Mouse (Mus musculus): ENCODE data around the gene Gkn2. TPM values are rescaled to one million over a fixed set of nuclear protein-coding genes. Genes with fewer than 3 reads are reported as not detected.

Gkn2 gene
- polyA plus RNA-seq, 1 experiment = not detected

- DNase-seq = no peak
- Histone ChIP-seq H3K27ac (ENCODE audit: insufficient read depth, low read length) (no peak within 1 kb of the TSS), H3K27me3 (ENCODE audit: control insufficient read depth, insufficient read depth, low read length) (no peaks in the 10 kb centered on the region; the same call in 1 of the 2 replicates), H3K4me3 (replicated peaks; ENCODE audit: insufficient read depth, low read depth, low read length) (no peak within 1 kb of the TSS), H3K4me1 (ENCODE audit: control insufficient read depth, insufficient read depth, low read length) (no peaks in the 10 kb centered on the region)
- WGBS = 82% methylated on average over 7 of the region's 7 CpGs
- no peak for TF ChIP-seq POLR2A (IDR thresholded peaks at IDR 0.05; ENCODE audit: borderline replicate concordance, insufficient read depth, low read length)
- TF ChIP-seq CTCF (IDR thresholded peaks at IDR 0.05; ENCODE audit: borderline replicate concordance, insufficient read depth, low read depth, low read length) = no peak
Measured at GRCm38 (mm10) chr6:87388877-87389276, 15.7 kb downstream of the Gkn2 start, which contains the start of gene Gkn3. Gene Gkn3, minus strand, starts transcription at chr6:87388935.

- DNase-seq = no peak
- TF ChIP-seq POLR2A (IDR thresholded peaks at IDR 0.05; ENCODE audit: borderline replicate concordance, insufficient read depth, low read length) = no peak
- no peak for TF ChIP-seq CTCF (IDR thresholded peaks at IDR 0.05; ENCODE audit: borderline replicate concordance, insufficient read depth, low read depth, low read length)
- Histone ChIP-seq H3K4me3 (replicated peaks; ENCODE audit: insufficient read depth, low read depth, low read length) (no peak overlapping the region), H3K27me3 (ENCODE audit: control insufficient read depth, insufficient read depth, low read length) (no peaks in the 10 kb centered on the region), H3K4me1 (ENCODE audit: control insufficient read depth, insufficient read depth, low read length) (no peaks in the 10 kb centered on the region), H3K27ac (ENCODE audit: insufficient read depth, low read length) (no peak overlapping the region)
- 48% methylated on average over 5 of the region's 5 CpGs for WGBS
Measured at GRCm38 (mm10) chr6:87389455-87389989, 16.4 kb downstream of the Gkn2 start.

GRCm38 (mm10) chr6:87393466-87394205, 20.5 kb downstream of the Gkn2 start:
- TF ChIP-seq POLR2A (IDR thresholded peaks at IDR 0.05; ENCODE audit: borderline replicate concordance, insufficient read depth, low read length) (no peak), CTCF (IDR thresholded peaks at IDR 0.05; ENCODE audit: borderline replicate concordance, insufficient read depth, low read depth, low read length) (no peak)
- no peak for DNase-seq
- Histone ChIP-seq H3K4me3 (replicated peaks; ENCODE audit: insufficient read depth, low read depth, low read length) (no peak overlapping the region), H3K4me1 (ENCODE audit: control insufficient read depth, insufficient read depth, low read length) (no peaks in the 10 kb centered on the region), H3K27ac (ENCODE audit: insufficient read depth, low read length) (no peak overlapping the region), H3K27me3 (ENCODE audit: control insufficient read depth, insufficient read depth, low read length) (no peaks in the 10 kb centered on the region)
- WGBS = 80% methylated on average over 8 of the region's 8 CpGs

- DNase-seq = no peak
- Histone ChIP-seq H3K4me3 (replicated peaks; ENCODE audit: insufficient read depth, low read depth, low read length) (no peak overlapping the region), H3K27me3 (ENCODE audit: control insufficient read depth, insufficient read depth, low read length) (no peaks in the 10 kb centered on the region), H3K27ac (ENCODE audit: insufficient read depth, low read length) (no peak overlapping the region), H3K4me1 (ENCODE audit: control insufficient read depth, insufficient read depth, low read length) (no peaks in the 10 kb centered on the region)
- TF ChIP-seq POLR2A (IDR thresholded peaks at IDR 0.05; ENCODE audit: borderline replicate concordance, insufficient read depth, low read length) = no peak
- TF ChIP-seq CTCF (IDR thresholded peaks at IDR 0.05; ENCODE audit: borderline replicate concordance, insufficient read depth, low read depth, low read length) = no peak
- 83% methylated on average over 9 of the region's 9 CpGs for WGBS
Measured at GRCm38 (mm10) chr6:87394783-87395182, 21.6 kb downstream of the Gkn2 start.

GRCm38 (mm10) chr6:87399137-87399536, 26.0 kb downstream of the Gkn2 start:
- DNase-seq = peak; percentile 42 to 56
- H3K4me3 ChIP-seq (replicated peaks; ENCODE audit: insufficient read depth, low read depth, low read length) = no peak overlapping the region
- no peak overlapping the region for H3K27ac ChIP-seq (ENCODE audit: insufficient read depth, low read length)
- H3K27me3 ChIP-seq (ENCODE audit: control insufficient read depth, insufficient read depth, low read length) = no peaks in the 10 kb centered on the region
- WGBS = 2% methylated on average over 5 of the region's 5 CpGs
- TF ChIP-seq CTCF (IDR thresholded peaks at IDR 0.05; ENCODE audit: borderline replicate concordance, insufficient read depth, low read depth, low read length) (peak; percentile 96), POLR2A (IDR thresholded peaks at IDR 0.05; ENCODE audit: borderline replicate concordance, insufficient read depth, low read length) (no peak)
- H3K4me1 ChIP-seq (ENCODE audit: control insufficient read depth, insufficient read depth, low read length) = no peaks in the 10 kb centered on the region

- H3K27me3 ChIP-seq (ENCODE audit: control insufficient read depth, insufficient read depth, low read length) = no peaks in the 10 kb centered on the region
- H3K4me3 ChIP-seq (replicated peaks; ENCODE audit: insufficient read depth, low read depth, low read length) = no peak overlapping the region
- no peak overlapping the region for H3K27ac ChIP-seq (ENCODE audit: insufficient read depth, low read length)
- no peaks in the 10 kb centered on the region for H3K4me1 ChIP-seq (ENCODE audit: control insufficient read depth, insufficient read depth, low read length)
- WGBS = 68% methylated on average over 4 of the region's 4 CpGs
- DNase-seq = no peak
- TF ChIP-seq POLR2A (IDR thresholded peaks at IDR 0.05; ENCODE audit: borderline replicate concordance, insufficient read depth, low read length) = no peak
Measured at GRCm38 (mm10) chr6:87399886-87400566, 26.9 kb downstream of the Gkn2 start.

- TF ChIP-seq CTCF (IDR thresholded peaks at IDR 0.05; ENCODE audit: borderline replicate concordance, insufficient read depth, low read depth, low read length) = no peak
- WGBS = 76% methylated on average over 6 of the region's 6 CpGs
- Histone ChIP-seq H3K27ac (ENCODE audit: insufficient read depth, low read length) (no peak overlapping the region), H3K4me3 (replicated peaks; ENCODE audit: insufficient read depth, low read depth, low read length) (no peak overlapping the region), H3K4me1 (ENCODE audit: control insufficient read depth, insufficient read depth, low read length) (no peaks in the 10 kb centered on the region), H3K27me3 (ENCODE audit: control insufficient read depth, insufficient read depth, low read length) (no peaks in the 10 kb centered on the region)
- DNase-seq = no peak
Measured at GRCm38 (mm10) chr6:87401456-87401855, 28.3 kb downstream of the Gkn2 start.

- Histone ChIP-seq H3K27me3 (ENCODE audit: control insufficient read depth, insufficient read depth, low read length) (no peaks in the 10 kb centered on the region), H3K27ac (ENCODE audit: insufficient read depth, low read length) (no peak overlapping the region), H3K4me3 (replicated peaks; ENCODE audit: insufficient read depth, low read depth, low read length) (no peak overlapping the region), H3K4me1 (ENCODE audit: control insufficient read depth, insufficient read depth, low read length) (no peaks in the 10 kb centered on the region)
- 9% methylated on average over 3 of the region's 3 CpGs for WGBS
- TF ChIP-seq CTCF (IDR thresholded peaks at IDR 0.05; ENCODE audit: borderline replicate concordance, insufficient read depth, low read depth, low read length) = no peak
- TF ChIP-seq POLR2A (IDR thresholded peaks at IDR 0.05; ENCODE audit: borderline replicate concordance, insufficient read depth, low read length) = no peak
- DNase-seq = no peak
Measured at GRCm38 (mm10) chr6:87412011-87412410, 38.9 kb downstream of the Gkn2 start.
